Mouse (Mus musculus): Measurements from ENCODE around the gene Tc2n. TPM values are rescaled to one million over a fixed set of nuclear protein-coding genes. Genes with fewer than 3 reads are reported as not detected.
A peak's percentile ranks its signal among the peaks of the same experiment; 100 is the strongest.

Tc2n gene
- 0.08 and 0.17 TPM in 2 replicates for polyA plus RNA-seq (2016; fragmentation: Nextera tagmentation; extraction: Ambion mirVana)

GRCm38 (mm10) chr12:101718054-101718754, at the start of gene Tc2n:
Gene Tc2n (minus strand): TSS chr12:101718523.
- Histone ChIP-seq H3K4me1 (peaks cover 10% of the 10 kb centered on the region; the same call in 1 of the 2 replicates), H3K9me3 (no peaks in the 10 kb centered on the region), H3K27me3 (ENCODE audit: insufficient read depth, poor library complexity, severe bottlenecking) (peaks cover 30% of the 10 kb centered on the region), H3K4me3 (peak within 1 kb of the TSS; percentile 79), H3K36me3 (no peaks in the 10 kb centered on the region), H3K27ac (peak within 1 kb of the TSS; percentile 24)
- DNase-seq (ENCODE audit: low spot score) = peak; percentile 90
- WGBS = 1% methylated on average over 74 of the region's 75 CpGs

- 34% methylated on average over 9 of the region's 9 CpGs for WGBS
- peaks cover 11% of the 10 kb centered on the region for H3K4me1 ChIP-seq
- H3K9me3 ChIP-seq = no peaks in the 10 kb centered on the region
- no peaks in the 10 kb centered on the region for H3K36me3 ChIP-seq
- H3K4me3 ChIP-seq = no peak overlapping the region
- H3K27ac ChIP-seq = peak overlapping the region; percentile 39
- no peak for DNase-seq (ENCODE audit: low spot score)
- no peaks in the 10 kb centered on the region for H3K27me3 ChIP-seq (ENCODE audit: insufficient read depth, poor library complexity, severe bottlenecking)
These were observed 49.2 kb upstream of the Tc2n start for GRCm38 (mm10) chr12:101767306-101768053.

GRCm38 (mm10) chr12:101766228-101766852, 48.0 kb upstream of the Tc2n start:
- no peak overlapping the region for H3K27ac ChIP-seq
- no peaks in the 10 kb centered on the region for H3K27me3 ChIP-seq (ENCODE audit: insufficient read depth, poor library complexity, severe bottlenecking)
- 60% methylated on average over 3 of the region's 3 CpGs for WGBS
- H3K36me3 ChIP-seq = no peaks in the 10 kb centered on the region
- peaks cover 11% of the 10 kb centered on the region for H3K4me1 ChIP-seq
- no peak overlapping the region for H3K4me3 ChIP-seq
- DNase-seq (ENCODE audit: low spot score) = no peak
- no peaks in the 10 kb centered on the region for H3K9me3 ChIP-seq

GRCm38 (mm10) chr12:101764870-101765269, 46.5 kb upstream of the Tc2n start:
- no peaks in the 10 kb centered on the region for H3K9me3 ChIP-seq
- DNase-seq (ENCODE audit: low spot score) = no peak
- peaks cover 11% of the 10 kb centered on the region for H3K4me1 ChIP-seq
- H3K4me3 ChIP-seq = no peak overlapping the region
- H3K27ac ChIP-seq = no peak overlapping the region
- WGBS = 71% methylated on average over 5 of the region's 5 CpGs
- no peaks in the 10 kb centered on the region for H3K27me3 ChIP-seq (ENCODE audit: insufficient read depth, poor library complexity, severe bottlenecking)
- no peaks in the 10 kb centered on the region for H3K36me3 ChIP-seq

- Histone ChIP-seq H3K27ac (no peak overlapping the region), H3K27me3 (ENCODE audit: insufficient read depth, poor library complexity, severe bottlenecking) (no peaks in the 10 kb centered on the region), H3K36me3 (no peaks in the 10 kb centered on the region), H3K9me3 (no peaks in the 10 kb centered on the region), H3K4me3 (no peak overlapping the region), H3K4me1 (peaks cover 11% of the 10 kb centered on the region)
- DNase-seq (ENCODE audit: low spot score) = no peak
- 58% methylated on average over 3 of the region's 3 CpGs for WGBS
These were observed 44.7 kb upstream of the Tc2n start for GRCm38 (mm10) chr12:101763065-101763464.

GRCm38 (mm10) chr12:101762054-101762453, 43.7 kb upstream of the Tc2n start:
- no peaks in the 10 kb centered on the region for H3K36me3 ChIP-seq
- no peaks in the 10 kb centered on the region for H3K27me3 ChIP-seq (ENCODE audit: insufficient read depth, poor library complexity, severe bottlenecking)
- H3K4me1 ChIP-seq = peaks cover 5% of the 10 kb centered on the region
- no peak for DNase-seq (ENCODE audit: low spot score)
- 83% methylated on average over 5 of the region's 5 CpGs for WGBS
- no peak overlapping the region for H3K4me3 ChIP-seq
- H3K9me3 ChIP-seq = no peaks in the 10 kb centered on the region
- H3K27ac ChIP-seq = no peak overlapping the region

- H3K9me3 ChIP-seq = no peaks in the 10 kb centered on the region
- WGBS = 65% methylated on average over 6 of the region's 6 CpGs
- no peaks in the 10 kb centered on the region for H3K27me3 ChIP-seq (ENCODE audit: insufficient read depth, poor library complexity, severe bottlenecking)
- no peak overlapping the region for H3K4me3 ChIP-seq
- no peaks in the 10 kb centered on the region for H3K36me3 ChIP-seq
- no peak overlapping the region for H3K27ac ChIP-seq
- no peaks in the 10 kb centered on the region for H3K4me1 ChIP-seq
- no peak for DNase-seq (ENCODE audit: low spot score)
These were observed 41.2 kb upstream of the Tc2n start for GRCm38 (mm10) chr12:101759440-101760045.

- Histone ChIP-seq H3K4me1 (no peaks in the 10 kb centered on the region), H3K27ac (no peak overlapping the region)
These were observed 40.4 kb upstream of the Tc2n start for GRCm38 (mm10) chr12:101758698-101759097.

GRCm38 (mm10) chr12:101742375-101742774, 24.1 kb upstream of the Tc2n start:
- H3K4me1 ChIP-seq = peaks cover 4% of the 10 kb centered on the region; the same call in 1 of the 2 replicates
- H3K27me3 ChIP-seq (ENCODE audit: insufficient read depth, poor library complexity, severe bottlenecking) = no peaks in the 10 kb centered on the region
- no peak overlapping the region for H3K27ac ChIP-seq
- DNase-seq (ENCODE audit: low spot score) = no peak
- WGBS = 39% methylated on average over 2 of the region's 2 CpGs
- H3K4me3 ChIP-seq = no peak overlapping the region
- no peaks in the 10 kb centered on the region for H3K36me3 ChIP-seq
- no peaks in the 10 kb centered on the region for H3K9me3 ChIP-seq

More at GRCm38 (mm10) chr12:101758698-101759097, 40.4 kb upstream of the Tc2n start:
- H3K4me3 ChIP-seq = no peak overlapping the region
- DNase-seq (ENCODE audit: low spot score) = no peak
- H3K9me3 ChIP-seq = no peaks in the 10 kb centered on the region
- no peaks in the 10 kb centered on the region for H3K27me3 ChIP-seq (ENCODE audit: insufficient read depth, poor library complexity, severe bottlenecking)
- no peaks in the 10 kb centered on the region for H3K36me3 ChIP-seq

GRCm38 (mm10) chr12:101740486-101740885, 22.2 kb upstream of the Tc2n start:
- no peak overlapping the region for H3K27ac ChIP-seq
- no peaks in the 10 kb centered on the region for H3K27me3 ChIP-seq (ENCODE audit: insufficient read depth, poor library complexity, severe bottlenecking)
- H3K36me3 ChIP-seq = no peaks in the 10 kb centered on the region
- WGBS = 33% methylated on average over 2 of the region's 2 CpGs
- peaks cover 4% of the 10 kb centered on the region; the same call in 1 of the 2 replicates for H3K4me1 ChIP-seq
- no peaks in the 10 kb centered on the region for H3K9me3 ChIP-seq
- DNase-seq (ENCODE audit: low spot score) = no peak
- no peak overlapping the region for H3K4me3 ChIP-seq

- DNase-seq (ENCODE audit: low spot score) = no peak
- Histone ChIP-seq H3K4me1 (peaks cover 4% of the 10 kb centered on the region; the same call in 1 of the 2 replicates), H3K27ac (no peak overlapping the region), H3K27me3 (ENCODE audit: insufficient read depth, poor library complexity, severe bottlenecking) (no peaks in the 10 kb centered on the region), H3K9me3 (no peaks in the 10 kb centered on the region), H3K4me3 (no peak overlapping the region), H3K36me3 (no peaks in the 10 kb centered on the region)
- 38% methylated on average over 2 of the region's 2 CpGs for WGBS
These were observed 21.7 kb upstream of the Tc2n start for GRCm38 (mm10) chr12:101740045-101740444.

GRCm38 (mm10) chr12:101718755-101719150, 430 bp upstream of the Tc2n start:
- peaks cover 10% of the 10 kb centered on the region; the same call in 1 of the 2 replicates for H3K4me1 ChIP-seq
- H3K9me3 ChIP-seq = no peaks in the 10 kb centered on the region
- peak overlapping the region; percentile 79 for H3K4me3 ChIP-seq
- H3K36me3 ChIP-seq = no peaks in the 10 kb centered on the region
- no peak for DNase-seq (ENCODE audit: low spot score)
- WGBS = under 1% methylated on average over 9 of the region's 9 CpGs
- peak overlapping the region; percentile 24; the same call in 1 of the 2 replicates for H3K27ac ChIP-seq
- H3K27me3 ChIP-seq (ENCODE audit: insufficient read depth, poor library complexity, severe bottlenecking) = peaks cover 30% of the 10 kb centered on the region
